Mouse (Mus musculus) gastrocnemius, adult 8-10 months (tissue): ENCODE results near the gene Foxn3. TPM values are rescaled to one million over a fixed set of nuclear protein-coding genes. Genes with fewer than 3 reads are reported as not detected.

ENCODE experiments used
- DNase-seq, 2 experiments: peaks; one replicate each; pipeline ENCODE4 v3.0.0; 2022; ENCODE audit warnings: low spot score in 2 of 2
- total RNA-seq, 4 experiments: library from RNA; stranded (reverse); gene quantifications; 2 replicates each; pipeline ENCODE4 v1.2.4; 2022

Gene Foxn3
- total RNA-seq, 4 experiments from 2014 or later, result 171 to 255 (median 210) TPM

- no peak for DNase-seq
Measured at GRCm38 (mm10) chr12:99526571-99527140, 36.7 kb downstream of the Foxn3 start.

GRCm38 (mm10) chr12:99522882-99523281, 40.5 kb downstream of the Foxn3 start:
- DNase-seq, result no peak

- DNase-seq, result no peak
Measured at GRCm38 (mm10) chr12:99519862-99520261, 43.5 kb downstream of the Foxn3 start.

- no peak for DNase-seq
Measured at GRCm38 (mm10) chr12:99519191-99519614, 44.2 kb downstream of the Foxn3 start.

GRCm38 (mm10) chr12:99518640-99519039, 44.7 kb downstream of the Foxn3 start:
- no peak for DNase-seq

- no peak for DNase-seq
Measured at GRCm38 (mm10) chr12:99518126-99518525, 45.3 kb downstream of the Foxn3 start.

GRCm38 (mm10) chr12:99517296-99517695, 46.1 kb downstream of the Foxn3 start:
- DNase-seq, result no peak

GRCm38 (mm10) chr12:99515481-99515880, 47.9 kb downstream of the Foxn3 start:
- no peak for DNase-seq

- DNase-seq, result no peak
Measured at GRCm38 (mm10) chr12:99511644-99512043, 51.7 kb downstream of the Foxn3 start.

- DNase-seq, result no peak
Measured at GRCm38 (mm10) chr12:99510759-99511158, 52.6 kb downstream of the Foxn3 start.

GRCm38 (mm10) chr12:99502225-99502624, 61.2 kb downstream of the Foxn3 start:
- no peak for DNase-seq

GRCm38 (mm10) chr12:99498978-99499694, 64.2 kb downstream of the Foxn3 start:
- no peak for DNase-seq

- no peak for DNase-seq
Measured at GRCm38 (mm10) chr12:99498189-99498977, 65.0 kb downstream of the Foxn3 start.

GRCm38 (mm10) chr12:99496945-99497344, 66.4 kb downstream of the Foxn3 start:
- DNase-seq, result no peak

GRCm38 (mm10) chr12:99490216-99490615, 73.2 kb downstream of the Foxn3 start:
- no peak for DNase-seq

GRCm38 (mm10) chr12:99489001-99489592, 74.3 kb downstream of the Foxn3 start:
- no peak for DNase-seq

- DNase-seq, result no peak
Measured at GRCm38 (mm10) chr12:99480372-99480771, 83.0 kb downstream of the Foxn3 start.

- no peak for DNase-seq
Measured at GRCm38 (mm10) chr12:99474176-99474575, 89.2 kb downstream of the Foxn3 start.

- no peak for DNase-seq
Measured at GRCm38 (mm10) chr12:99473406-99474133, 89.8 kb downstream of the Foxn3 start.

GRCm38 (mm10) chr12:99471431-99471830, 92.0 kb downstream of the Foxn3 start:
- DNase-seq, result no peak

- peak; percentile 20 to 27 for DNase-seq
Measured at GRCm38 (mm10) chr12:99467884-99468311, 95.5 kb downstream of the Foxn3 start.
